Mouse (Mus musculus) common myeloid progenitor, adult 5-6 weeks (primary cell): ENCODE results near the gene Gm42417. TPM values are rescaled to one million over a fixed set of nuclear protein-coding genes. Genes with fewer than 3 reads are reported as not detected.

Experiments used
- ATAC-seq: replicated peaks from 2 replicates; pipeline ENCODE4 v1.8.0; 2016; ENCODE audit warnings: low read depth, mild to moderate bottlenecking, moderate TSS enrichment, inconsistent platforms; ENCODE audit not compliant: poor library complexity, severe bottlenecking
- total RNA-seq: library from RNA; stranded (forward); fragments of 200-1000, 187-1606 nt; gene quantifications from 2 replicates; pipeline ENCODE4 v1.2.3, GENCODE M21; 2017

Gm42417 gene
- total RNA-seq, 1 experiment from 2014 or later, result not detected

DNA sequence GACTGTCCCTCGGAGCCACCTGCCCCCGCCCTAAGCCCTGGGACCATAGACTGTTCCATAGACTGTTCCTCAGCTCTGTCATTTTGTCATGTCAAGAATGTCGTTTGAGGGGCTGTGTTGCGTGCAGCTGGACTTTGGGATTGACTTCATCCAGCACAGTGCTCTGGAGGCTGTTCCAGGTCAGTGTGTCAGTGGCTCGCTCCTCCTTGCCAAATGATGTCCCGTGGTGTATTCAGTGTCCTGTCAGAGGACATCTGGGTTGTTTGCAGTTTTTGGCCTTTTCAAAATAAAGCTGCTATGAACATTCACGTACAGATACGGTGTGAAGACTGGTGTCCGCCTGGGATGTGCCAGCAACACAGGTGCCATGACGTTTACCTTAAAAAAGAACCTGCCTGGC is 12.3 kb downstream of the Gm42417 start:
- ATAC-seq, result no peak

DNA sequence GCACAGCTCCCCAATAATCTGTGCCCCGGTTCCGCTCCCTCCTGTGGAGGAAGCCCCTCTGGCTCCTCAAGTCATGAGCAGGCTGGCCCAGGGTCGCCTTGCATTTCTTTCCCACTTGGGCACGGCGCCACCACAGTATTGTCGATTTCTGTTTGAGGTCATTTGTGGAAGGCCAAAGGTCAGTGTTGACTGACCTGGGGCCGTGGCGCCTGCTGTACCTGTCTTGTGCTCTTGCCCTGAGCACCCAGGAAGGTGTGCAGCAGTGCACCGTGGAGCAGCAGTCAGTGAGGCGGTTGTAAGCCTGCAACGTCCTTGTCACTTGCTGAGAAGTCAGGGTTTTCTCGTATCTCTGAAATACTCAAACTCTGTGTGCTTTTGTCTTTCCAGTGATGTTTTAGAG is 13.5 kb downstream of the Gm42417 start:
- no peak for ATAC-seq

DNA sequence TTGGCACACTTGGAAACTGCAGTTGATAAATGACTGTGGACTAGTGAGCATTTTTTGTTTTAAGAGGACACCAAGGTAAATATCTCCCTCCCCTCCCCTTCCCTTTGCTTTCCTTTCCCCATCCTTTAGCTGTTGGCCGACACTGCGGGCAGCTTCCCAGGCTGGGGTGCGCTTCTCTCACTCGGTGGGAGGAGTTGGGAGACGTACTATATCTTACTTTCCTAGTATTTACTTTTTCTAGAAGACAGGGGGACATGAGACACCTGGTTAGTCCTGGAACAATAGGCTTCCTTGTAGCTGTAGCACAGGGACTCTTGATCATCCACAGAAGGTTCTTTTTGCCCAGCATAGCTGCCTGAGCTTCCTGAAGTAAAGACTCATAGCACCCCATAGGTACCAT is 15.2 kb downstream of the Gm42417 start:
- no peak for ATAC-seq

DNA sequence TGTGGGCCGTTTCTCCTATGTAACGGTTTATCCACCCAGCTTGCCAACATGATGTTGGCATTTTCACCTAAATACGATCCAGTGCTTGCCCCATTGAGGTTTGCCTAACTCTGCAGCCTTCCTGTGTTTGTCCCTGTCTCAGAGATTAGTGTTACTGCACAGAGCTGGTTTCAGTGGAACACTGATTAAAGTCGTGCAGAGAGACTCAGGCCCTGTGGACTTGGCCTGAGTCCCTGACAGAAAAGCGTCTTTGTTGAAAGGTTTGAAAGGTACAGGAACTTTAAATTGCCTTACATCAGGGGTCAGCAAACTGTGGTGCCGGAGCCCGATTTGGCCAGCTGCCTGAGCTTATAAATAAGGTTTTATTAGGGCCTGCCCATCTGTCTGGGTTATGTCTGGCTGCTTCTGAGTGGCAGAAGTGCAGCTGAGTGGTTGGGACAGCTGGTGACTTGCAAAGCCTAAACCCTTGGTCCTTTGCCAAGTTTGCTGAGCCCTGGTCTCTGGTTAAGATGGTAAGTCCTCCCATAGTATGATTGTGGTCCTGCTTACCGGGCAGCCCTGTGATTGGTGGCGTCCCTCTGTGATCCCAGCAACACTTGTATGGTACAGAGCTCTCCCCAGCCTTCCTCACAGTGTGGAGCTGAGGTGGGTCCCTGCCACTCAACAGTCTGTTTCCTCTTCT is 15.8 kb downstream of the Gm42417 start:
- no peak for ATAC-seq

DNA sequence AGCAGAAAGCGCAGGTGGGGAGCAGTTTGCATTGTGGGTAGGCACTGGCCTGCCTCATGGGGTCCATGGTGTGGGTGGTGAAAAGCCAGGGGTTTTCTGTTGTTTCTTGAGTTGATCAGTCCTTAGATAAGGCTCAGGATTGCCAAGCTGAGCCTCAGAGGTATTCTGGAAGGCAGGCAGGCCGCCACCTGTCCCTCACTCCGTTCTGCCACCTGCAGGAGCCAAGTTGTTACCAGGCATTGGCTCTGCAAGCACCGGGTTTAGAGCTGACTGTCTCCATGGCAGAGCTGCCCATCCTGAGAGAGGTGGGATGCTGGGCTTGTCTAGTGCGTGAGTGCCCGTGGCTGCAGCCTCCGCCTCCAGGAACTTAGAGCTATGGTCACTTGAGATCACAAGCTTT is 17.0 kb downstream of the Gm42417 start:
- no peak for ATAC-seq

GRCm38 (mm10) chr1:36519626-36520025 is 19.6 kb downstream of the Gm42417 start:
- no peak for ATAC-seq

DNA sequence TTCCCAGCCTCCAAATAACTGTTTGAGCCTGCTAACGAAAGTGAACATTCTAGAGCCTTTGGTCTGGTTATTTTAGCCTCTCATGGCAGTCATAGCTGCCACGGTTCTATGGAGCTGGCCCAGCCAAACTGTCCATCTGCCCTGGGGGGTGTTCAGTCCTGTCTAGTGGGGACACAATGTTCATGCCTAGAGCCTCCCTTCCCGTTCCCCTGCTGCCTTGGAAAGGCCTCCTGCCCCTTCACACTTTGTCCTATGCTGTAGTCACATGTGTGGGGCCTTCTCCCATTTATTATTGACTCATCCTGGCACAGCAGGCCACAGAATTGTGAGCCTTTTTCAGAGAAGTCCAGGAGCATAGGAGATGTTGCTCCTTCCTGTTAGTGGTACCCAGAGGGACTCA is 21.0 kb downstream of the Gm42417 start:
- no peak for ATAC-seq

DNA sequence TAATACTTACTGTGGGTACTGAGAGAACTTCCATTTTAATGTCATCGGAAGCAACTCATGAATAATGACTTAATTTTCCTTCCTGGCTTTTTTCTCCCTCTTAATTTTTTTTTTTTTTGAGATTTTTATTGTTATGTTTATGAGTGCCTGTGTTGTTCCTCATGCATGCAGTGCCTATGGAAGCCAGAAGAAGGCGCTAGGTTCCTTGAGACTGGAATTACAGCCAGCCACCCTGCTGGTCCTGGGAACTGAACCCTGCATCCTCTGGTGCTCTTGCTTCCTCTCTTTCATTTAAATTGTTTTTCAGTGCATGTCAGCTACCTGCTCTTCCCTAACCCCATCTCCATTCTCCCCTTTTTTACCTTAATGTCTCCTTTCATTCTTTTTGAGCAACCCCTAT is 25.5 kb downstream of the Gm42417 start:
- no peak for ATAC-seq

GRCm38 (mm10) chr1:36513310-36513709 is 25.9 kb downstream of the Gm42417 start:
- ATAC-seq, result no peak

DNA sequence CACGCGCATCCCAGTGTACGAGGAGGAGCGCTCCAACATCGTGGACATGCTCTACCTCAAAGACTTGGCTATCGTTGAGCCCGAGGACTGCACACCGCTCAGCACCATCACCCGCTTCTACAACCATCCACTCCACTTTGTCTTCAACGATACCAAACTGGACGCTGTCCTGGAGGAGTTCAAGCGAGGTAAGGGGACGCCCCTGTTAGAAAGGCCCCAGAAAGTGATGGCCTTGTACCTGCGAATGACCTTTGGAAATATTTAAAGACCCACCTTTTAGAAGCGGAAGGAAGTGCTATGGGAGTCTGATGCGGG is 26.3 kb downstream of the Gm42417 start:
- no peak for ATAC-seq

- ATAC-seq, result no peak
These were observed 26.9 kb downstream of the Gm42417 start for GRCm38 (mm10) chr1:36512089-36512965.

- ATAC-seq, result peak; percentile 94
These were observed 27.8 kb downstream of the Gm42417 start, which contains the start of gene Cnnm3 for GRCm38 (mm10) chr1:36511289-36512021. Gene Cnnm3, plus strand, starts transcription at chr1:36511867.

GRCm38 (mm10) chr1:36508238-36508637 is 31.0 kb downstream of the Gm42417 start:
- peak; percentile 20; the same call in 1 of the 2 replicates for ATAC-seq

GRCm38 (mm10) chr1:36501261-36501660 is 38.0 kb downstream of the Gm42417 start:
- peak; percentile 82 for ATAC-seq

GRCm38 (mm10) chr1:36497312-36497711 is 41.9 kb downstream of the Gm42417 start:
- ATAC-seq, result no peak

DNA sequence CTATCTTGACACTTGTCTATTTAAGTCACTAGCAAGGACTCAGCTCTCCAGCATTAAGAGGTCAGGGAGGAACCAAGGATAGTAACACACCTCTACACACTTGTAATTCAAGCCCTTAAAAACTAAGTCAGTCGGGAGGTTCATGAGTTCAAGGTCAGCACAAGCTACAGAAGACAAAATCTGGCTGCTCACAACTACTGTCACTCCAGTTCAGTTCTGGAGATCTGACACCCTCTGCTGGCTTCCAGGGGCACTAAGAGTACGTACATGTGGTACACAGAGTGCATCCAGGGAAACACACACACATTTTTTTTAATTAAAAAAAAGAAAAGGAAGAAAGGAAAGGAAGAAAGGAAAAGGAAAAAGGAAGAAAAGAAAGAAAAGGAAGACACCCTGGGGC is 42.5 kb downstream of the Gm42417 start:
- no peak for ATAC-seq

DNA sequence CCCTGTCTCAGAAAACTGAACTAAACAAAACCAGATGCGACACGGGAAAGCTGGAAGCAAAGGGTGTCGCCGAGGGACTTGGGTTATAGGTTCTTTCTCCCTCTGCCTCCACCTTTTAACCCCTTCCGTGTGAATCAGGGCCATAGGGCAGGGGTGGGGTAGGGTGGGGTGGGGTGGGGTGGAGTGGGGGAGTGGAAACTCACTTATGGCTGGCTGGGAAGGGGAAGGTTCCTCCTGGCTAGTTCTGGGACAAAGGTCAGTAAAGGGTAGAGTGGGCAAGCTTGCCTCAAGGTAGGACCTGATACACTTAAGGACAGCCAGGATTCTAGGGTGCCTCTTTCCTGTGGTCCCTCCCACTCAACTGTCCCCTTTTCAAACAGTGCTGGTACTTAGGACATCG is 45.9 kb downstream of the Gm42417 start:
- ATAC-seq, result no peak

GRCm38 (mm10) chr1:36492416-36493139 is 46.7 kb downstream of the Gm42417 start:
- ATAC-seq, result peak; percentile 39; the same call in 1 of the 2 replicates

- no peak for ATAC-seq
These were observed 49.6 kb downstream of the Gm42417 start for GRCm38 (mm10) chr1:36489661-36490060.

DNA sequence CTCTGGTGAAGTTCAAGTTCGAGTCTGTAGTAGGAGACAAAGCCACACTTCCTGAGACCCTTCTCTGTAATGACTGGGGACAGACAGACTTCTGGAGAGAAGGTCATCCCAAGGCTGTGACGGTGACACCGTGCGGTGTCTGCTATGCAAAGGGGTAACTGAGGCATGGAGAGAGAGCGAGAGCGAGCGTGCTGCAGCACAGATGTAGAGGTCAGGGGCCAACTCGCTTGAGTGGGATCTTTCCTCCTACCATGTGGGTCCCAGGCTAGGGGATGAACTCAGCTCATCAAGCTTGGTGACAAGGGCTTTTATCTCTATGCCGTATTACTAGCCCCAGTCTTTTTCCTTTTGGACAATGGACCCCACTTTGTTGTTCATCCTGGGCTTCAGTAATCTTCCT is 52.1 kb downstream of the Gm42417 start:
- ATAC-seq, result no peak
